Mouse (Mus musculus): ENCODE measurements around the gene Sh3bp1.
A peak's percentile ranks its signal among the peaks of the same experiment; 100 is the strongest.

Sh3bp1 gene

GRCm38 (mm10) chr15:78946232-78946631 lies 46.7 kb downstream of the Sh3bp1 start:
- no peak for DNase-seq (ENCODE audit: low read depth)

- no peak for DNase-seq (ENCODE audit: low read depth)
These were observed 48.1 kb downstream of the Sh3bp1 start, which contains the start of gene Triobp for GRCm38 (mm10) chr15:78947657-78948056. Gene Triobp (plus strand): TSS chr15:78947724.

- DNase-seq (ENCODE audit: low read depth) = no peak
These were observed 48.7 kb downstream of the Sh3bp1 start for GRCm38 (mm10) chr15:78948152-78948725.

- DNase-seq (ENCODE audit: low read depth) = no peak
These were observed 49.3 kb downstream of the Sh3bp1 start for GRCm38 (mm10) chr15:78948883-78949282.

GRCm38 (mm10) chr15:78955663-78956062 lies 56.1 kb downstream of the Sh3bp1 start:
- peak; percentile 40 for DNase-seq (ENCODE audit: low read depth)

- peak; percentile 62 for DNase-seq (ENCODE audit: low read depth)
These were observed 56.8 kb downstream of the Sh3bp1 start for GRCm38 (mm10) chr15:78956351-78956750.

- DNase-seq (ENCODE audit: low read depth) = no peak
These were observed 57.5 kb downstream of the Sh3bp1 start for GRCm38 (mm10) chr15:78957021-78957420.

GRCm38 (mm10) chr15:78959537-78959936 lies 60.0 kb downstream of the Sh3bp1 start:
- no peak for DNase-seq (ENCODE audit: low read depth)

- peak; percentile 40 for DNase-seq (ENCODE audit: low read depth)
These were observed 60.5 kb downstream of the Sh3bp1 start for GRCm38 (mm10) chr15:78960088-78960487.
